Comparison of ENCODE assay signal across 12 mouse cellular contexts in the genomic region with DNA sequence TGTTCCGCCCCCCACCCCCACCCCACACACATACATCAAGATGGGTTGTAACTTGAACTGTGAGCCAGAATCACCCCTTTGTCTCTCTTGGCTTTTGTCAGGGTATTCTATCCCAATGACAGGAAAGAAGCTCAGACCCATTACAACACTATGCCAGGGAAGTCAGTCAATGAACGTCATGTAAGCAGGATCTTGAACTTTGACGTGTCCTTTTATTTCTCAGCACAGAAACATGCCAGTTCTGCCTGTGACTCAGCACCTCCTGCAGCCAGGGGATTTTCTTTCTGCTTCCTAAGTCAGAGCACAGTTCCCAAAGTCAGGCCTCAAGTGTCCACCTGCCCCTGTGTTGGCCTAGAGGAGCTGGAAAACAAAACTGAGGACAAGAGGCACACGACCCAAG.
"Had no signal": no experiment of that assay in that cellular context is flagged by ENCODE, and none has a peak within 500 bp of the region (broad histone marks: within the 10 kb centered on the region; RNA-seq: fewer than 3 reads in every experiment).

No protein-coding gene starts in this region.

- H3K4me2 ChIP-seq: limb, embryonic 15.5 days; neural tube, embryonic 15.5 days had no signal

- H3K9ac ChIP-seq: limb, embryonic 15.5 days; liver, embryonic 14.5 days; neural tube, embryonic 15.5 days had no signal

- H3K36me3 ChIP-seq: limb, embryonic 15.5 days; midbrain, embryonic 10.5 days had no signal

- H3K27ac ChIP-seq: limb, embryonic 15.5 days; liver, embryonic 14.5 days; midbrain, embryonic 10.5 days; neural tube, embryonic 15.5 days; stomach, postnatal 0 days had no signal

- H3K4me1 ChIP-seq: limb, embryonic 15.5 days; midbrain, embryonic 10.5 days; neural tube, embryonic 15.5 days had no signal

- DNase-seq: kidney, postnatal 36 days; layer of hippocampus, adult 9-11 months; layer of hippocampus, postnatal 36 days; lung, adult 18-20 months; midbrain, embryonic 14.5 days; thymus, postnatal 14 days had no signal

- H3K27me3 ChIP-seq: limb, embryonic 15.5 days; neural tube, embryonic 15.5 days had no signal

- H3K9me3 ChIP-seq: limb, embryonic 15.5 days; midbrain, embryonic 10.5 days; neural tube, embryonic 15.5 days had no signal

- H3K4me3 ChIP-seq: limb, embryonic 15.5 days; midbrain, embryonic 10.5 days; myocyte; neural tube, embryonic 15.5 days had no signal
